Mouse (Mus musculus) hindbrain, embryonic 10.5 days (tissue): ENCODE measurements around the gene Ankrd40. TPM values are rescaled to one million over a fixed set of nuclear protein-coding genes. Genes with fewer than 3 reads are reported as not detected.

Source experiments
- DNase-seq: peaks from one replicate; pipeline ENCODE4 v3.0.0-alpha.2; 2017; ENCODE audit warnings: low spot score
- H3K27ac ChIP-seq: fragments of 300-500 bp; sonication (generic); 2 replicates; pipeline ENCODE4 v1.5.1; 2016; ENCODE audit warnings: mild to moderate bottlenecking, moderate library complexity
- H3K27me3 ChIP-seq: fragments of 300-500 bp; sonication (generic); 2 replicates; pipeline ENCODE4 v1.6.1; 2016; ENCODE audit warnings: mild to moderate bottlenecking; ENCODE audit not compliant: poor library complexity, insufficient read depth, severe bottlenecking
- H3K36me3 ChIP-seq: fragments of 300-500 bp; sonication (generic); 2 replicates; pipeline ENCODE4 v1.6.1; 2016; ENCODE audit warnings: mild to moderate bottlenecking, moderate library complexity
- H3K4me1 ChIP-seq: fragments of 300-500 bp; sonication (generic); replicated peaks from 2 replicates; pipeline ENCODE4 v1.6.1; 2016; ENCODE audit warnings: mild to moderate bottlenecking
- H3K4me3 ChIP-seq: fragments of 300-500 bp; sonication (generic); 2 replicates; pipeline ENCODE4 v1.5.1; 2016; ENCODE audit warnings: mild to moderate bottlenecking, moderate library complexity
- H3K9me3 ChIP-seq: fragments of 300-500 bp; sonication (generic); 2 replicates; pipeline ENCODE4 v1.6.1; 2016; ENCODE audit warnings: mild to moderate bottlenecking, moderate library complexity
- WGBS: fragments of 180-500 bp; shearing (Covaris S2); methylation state at CpG from one replicate; pipeline ENCODE4 v1.1.7; 2016; 5-methylcytosine and 5-hydroxymethylcytosine counted together
- polyA plus RNA-seq: library from polyadenylated mRNA; unstranded; fragments of >200 nt; fragmentation: Nextera tagmentation; extraction: Ambion mirVana; gene quantifications from 2 replicates; pipeline ENCODE4 v1.2.1, GENCODE M21; 2016

Gene Ankrd40
- polyA plus RNA-seq, 1 experiment from 2014 or later = 12.5 TPM

DNA sequence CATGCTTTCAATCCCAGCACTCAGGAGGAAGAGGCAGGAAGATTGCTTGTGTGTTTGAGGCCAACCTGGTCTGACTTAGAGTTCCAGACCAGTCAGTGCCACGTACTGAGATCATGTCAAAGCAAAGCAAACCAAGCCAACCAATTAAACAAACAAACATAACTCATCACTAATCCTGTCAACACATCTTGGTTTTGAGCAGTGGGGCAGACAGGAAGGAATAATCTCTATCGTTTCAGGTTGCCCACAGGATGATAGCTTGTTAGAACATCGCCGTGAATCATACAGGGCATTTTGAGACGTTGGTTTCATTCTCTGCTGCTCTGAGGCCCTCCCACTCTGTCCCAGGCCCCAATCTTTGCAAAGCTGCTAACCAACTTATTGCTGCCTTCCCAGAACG lies 42.2 kb downstream of the Ankrd40 start:
- H3K27ac ChIP-seq = no peak overlapping the region
- no peak overlapping the region for H3K4me3 ChIP-seq
- H3K9me3 ChIP-seq = peaks cover 5% of the 10 kb centered on the region; the same call in 1 of the 2 replicates
- peaks cover 20% of the 10 kb centered on the region for H3K4me1 ChIP-seq
- WGBS = 83% methylated on average over 6 of the region's 6 CpGs
- peaks cover 14% of the 10 kb centered on the region; the same call in 1 of the 2 replicates for H3K27me3 ChIP-seq
- no peaks in the 10 kb centered on the region for H3K36me3 ChIP-seq
- no peak for DNase-seq

DNA sequence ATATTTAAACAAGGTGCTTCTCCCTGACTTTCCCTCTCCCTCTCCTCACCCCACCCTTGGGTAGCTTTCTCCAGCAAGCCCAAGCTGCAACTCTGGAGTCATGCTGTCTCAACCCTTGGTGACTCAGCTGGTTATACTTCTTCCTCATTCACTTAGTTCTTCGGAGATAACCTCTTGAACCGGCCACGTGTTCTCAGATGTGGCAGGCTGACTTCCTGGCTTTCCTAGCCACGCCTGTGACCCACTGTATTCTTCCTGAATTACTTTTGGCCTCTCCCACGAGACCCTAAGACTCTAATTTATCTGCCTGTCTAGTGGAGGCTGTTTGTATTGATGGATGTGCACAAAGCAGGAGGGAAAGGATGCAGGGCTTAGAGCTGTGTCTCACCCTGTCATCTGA lies 43.0 kb downstream of the Ankrd40 start:
- Histone ChIP-seq H3K27ac (no peak overlapping the region), H3K9me3 (peaks cover 5% of the 10 kb centered on the region; the same call in 1 of the 2 replicates), H3K4me3 (no peak overlapping the region), H3K4me1 (peaks cover 19% of the 10 kb centered on the region), H3K27me3 (peaks cover 14% of the 10 kb centered on the region; the same call in 1 of the 2 replicates), H3K36me3 (no peaks in the 10 kb centered on the region)
- 44% methylated on average over 5 of the region's 5 CpGs for WGBS
- no peak for DNase-seq

DNA sequence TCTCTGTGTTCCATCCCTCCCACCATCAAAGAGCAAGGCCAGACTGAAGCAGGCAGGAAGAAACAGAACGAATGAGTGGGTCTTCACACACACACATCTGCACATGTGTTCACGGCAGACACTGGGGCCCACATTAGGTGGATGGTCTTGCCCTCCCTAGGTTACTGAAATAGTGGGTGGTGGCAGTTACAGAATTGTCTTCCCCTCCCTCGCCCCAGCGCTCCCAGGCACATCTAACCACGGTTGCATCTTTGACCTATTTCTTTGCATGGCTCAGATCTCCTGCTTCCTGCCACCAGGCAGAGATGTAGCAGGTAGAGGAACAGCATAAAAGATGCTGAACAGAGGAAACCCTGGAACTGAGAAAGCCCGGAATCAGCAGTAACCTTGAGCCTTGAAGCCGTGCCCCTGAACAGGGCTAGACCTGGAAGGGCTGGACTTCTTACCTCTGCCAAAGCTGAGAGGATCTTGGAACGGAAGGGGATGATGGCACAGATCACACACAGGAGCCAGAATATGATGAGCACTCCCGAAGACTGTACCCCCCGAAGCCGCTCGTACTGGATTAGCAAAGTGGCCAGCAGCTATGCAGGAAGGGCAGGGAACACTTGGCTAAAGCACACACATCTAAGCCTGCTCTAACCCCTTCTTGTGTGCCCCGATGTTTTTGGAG lies 46.6 kb downstream of the Ankrd40 start:
- Histone ChIP-seq H3K27ac (no peak overlapping the region), H3K9me3 (no peaks in the 10 kb centered on the region), H3K4me1 (peaks cover 30% of the 10 kb centered on the region), H3K27me3 (peaks cover 14% of the 10 kb centered on the region; the same call in 1 of the 2 replicates), H3K36me3 (no peaks in the 10 kb centered on the region), H3K4me3 (no peak overlapping the region)
- WGBS = 91% methylated on average over 13 of the region's 13 CpGs
- no peak for DNase-seq

DNA sequence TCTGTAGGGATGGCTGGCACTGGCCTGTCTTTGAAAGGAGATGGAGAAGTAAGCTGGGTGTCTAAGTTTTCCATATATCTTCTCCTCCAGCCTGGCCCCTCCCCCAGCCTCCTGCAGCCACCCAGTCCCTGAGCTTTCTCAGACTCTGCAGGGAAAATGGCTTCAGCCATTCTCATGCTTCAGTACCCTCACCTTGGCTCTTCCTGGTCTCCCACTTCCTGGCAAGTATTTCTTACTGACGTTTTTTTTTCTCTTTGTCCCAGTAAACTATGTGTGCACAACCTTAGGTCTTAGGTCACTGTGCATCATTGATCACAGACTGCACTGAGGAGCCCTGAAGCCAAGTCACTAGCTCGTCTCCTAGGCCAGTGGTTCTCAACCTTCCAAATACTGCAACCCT lies 51.3 kb downstream of the Ankrd40 start:
- Histone ChIP-seq H3K4me1 (peaks cover 13% of the 10 kb centered on the region), H3K27ac (no peak overlapping the region), H3K9me3 (no peaks in the 10 kb centered on the region), H3K4me3 (no peak overlapping the region), H3K36me3 (no peaks in the 10 kb centered on the region), H3K27me3 (0 out of 2 replicates have a peak, but pooled peaks cover 5% of the 10 kb centered on the region)
- 20% methylated on average over 2 of the region's 2 CpGs for WGBS
- no peak for DNase-seq

DNA sequence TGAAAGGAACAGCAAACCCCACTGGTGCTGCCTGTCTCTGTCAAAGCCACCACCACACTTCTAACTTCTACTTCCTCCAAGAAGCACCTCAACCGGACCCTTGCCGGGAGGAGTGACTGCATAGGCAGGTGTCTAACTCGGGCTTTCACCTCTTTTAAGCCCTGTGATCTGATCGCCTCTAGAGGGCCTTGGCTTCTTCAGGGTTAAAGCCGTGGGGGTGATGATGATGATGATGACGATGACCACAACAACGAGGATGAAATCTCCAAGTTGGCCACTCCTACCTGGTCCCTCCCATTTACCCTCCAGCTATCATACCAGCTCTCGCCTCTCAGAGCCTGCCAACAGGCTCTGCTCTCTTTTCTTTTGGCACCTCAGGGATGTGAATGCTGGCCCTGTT lies 51.9 kb downstream of the Ankrd40 start:
- no peaks in the 10 kb centered on the region for H3K36me3 ChIP-seq
- DNase-seq = no peak
- H3K4me1 ChIP-seq = peaks cover 13% of the 10 kb centered on the region
- 78% methylated on average over 8 of the region's 8 CpGs for WGBS
- H3K27ac ChIP-seq = no peak overlapping the region
- 0 out of 2 replicates have a peak, but pooled peaks cover 5% of the 10 kb centered on the region for H3K27me3 ChIP-seq
- no peaks in the 10 kb centered on the region for H3K9me3 ChIP-seq
- H3K4me3 ChIP-seq = no peak overlapping the region

DNA sequence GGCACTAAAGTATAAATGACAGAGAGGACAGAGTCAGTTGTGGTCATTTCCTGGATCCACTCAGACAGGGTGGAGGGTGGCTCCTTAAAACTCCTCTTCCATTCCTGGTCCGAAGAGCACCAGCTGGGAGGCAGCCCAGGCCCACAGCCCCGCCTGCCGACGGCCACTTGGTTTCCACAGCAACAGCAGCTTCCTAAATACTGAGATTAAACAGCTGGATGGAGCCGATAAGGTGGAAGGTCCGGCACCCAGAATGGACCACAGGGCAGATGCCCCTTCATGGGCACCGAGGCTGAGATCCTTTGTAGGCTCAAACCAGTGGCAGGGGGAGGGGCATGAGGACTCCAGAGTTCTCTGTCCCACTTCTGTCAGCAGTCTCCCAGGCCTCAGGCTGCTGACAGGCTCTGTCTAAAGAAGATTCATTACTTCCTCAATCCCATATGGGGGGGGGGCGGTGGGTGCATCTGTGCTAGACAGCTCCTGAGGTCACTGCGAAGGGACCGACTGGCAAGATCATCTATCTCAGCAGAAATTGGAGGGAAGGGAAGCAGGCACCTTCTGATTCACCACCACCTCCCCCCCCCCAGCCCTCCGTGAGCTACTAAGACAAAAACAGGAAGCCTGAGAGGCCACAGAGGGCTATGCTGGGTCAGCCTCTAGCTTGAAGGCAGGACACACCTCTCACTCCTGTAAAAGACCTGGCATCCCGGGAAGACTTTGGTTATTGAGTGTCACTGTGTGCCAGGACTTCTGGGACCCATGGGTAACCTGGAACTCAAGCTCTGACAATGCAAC lies 58.4 kb downstream of the Ankrd40 start:
- Histone ChIP-seq H3K4me1 (peaks cover 22% of the 10 kb centered on the region), H3K9me3 (no peaks in the 10 kb centered on the region)
- DNase-seq = peak; percentile 55

DNA sequence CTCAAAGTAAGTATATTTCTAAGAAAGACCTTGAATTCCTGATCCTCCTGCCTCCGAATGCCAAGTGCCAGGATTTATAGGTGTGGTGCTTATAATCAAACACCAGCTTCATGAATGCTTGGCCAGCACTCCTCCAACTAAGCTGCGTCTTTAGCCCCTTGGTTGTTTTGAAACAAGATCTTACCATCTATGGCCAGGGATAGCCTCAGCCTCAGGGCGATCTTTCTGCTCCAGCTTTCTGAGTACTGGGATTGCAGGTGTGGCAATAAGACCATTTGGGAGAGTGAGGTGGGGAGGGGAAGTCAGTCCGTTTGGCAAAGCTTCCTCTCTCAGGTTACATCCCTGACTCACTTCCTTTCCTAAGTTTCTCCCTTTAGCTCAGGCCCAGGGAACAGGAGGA lies 60.0 kb downstream of the Ankrd40 start:
- 77% methylated on average over 4 of the region's 4 CpGs for WGBS

More for the DNA sequence above, 58.4 kb downstream of the Ankrd40 start:
- no peaks in the 10 kb centered on the region for H3K36me3 ChIP-seq
- H3K27me3 ChIP-seq = peaks cover 16% of the 10 kb centered on the region; the same call in 1 of the 2 replicates
- H3K27ac ChIP-seq = peak overlapping the region; percentile 66
- WGBS = 28% methylated on average over 12 of the region's 12 CpGs
- H3K4me3 ChIP-seq = peak overlapping the region; percentile 26; the same call in 1 of the 2 replicates

DNA sequence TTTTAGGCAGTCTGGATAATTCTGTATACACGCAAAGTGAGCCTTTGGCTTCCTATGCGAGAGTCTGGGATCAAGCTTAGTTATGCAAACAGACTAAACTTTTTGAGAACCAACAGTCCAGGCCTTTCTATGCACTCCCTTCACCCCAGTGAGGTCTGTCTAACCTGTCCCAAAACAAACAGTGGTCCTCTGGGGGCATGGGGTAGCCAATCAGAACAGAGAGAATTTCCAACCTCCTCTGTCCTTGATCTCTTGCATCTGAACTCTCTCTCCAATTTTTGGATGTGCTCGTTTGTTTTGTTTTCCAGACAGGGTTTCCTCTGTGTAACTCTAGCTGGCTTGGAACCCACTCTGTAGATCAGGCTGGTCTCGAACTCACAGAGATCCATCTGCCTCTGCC lies 61.2 kb downstream of the Ankrd40 start:
- no peak overlapping the region for H3K27ac ChIP-seq
- H3K27me3 ChIP-seq = peaks cover 37% of the 10 kb centered on the region
- no peak overlapping the region for H3K4me3 ChIP-seq
- no peak for DNase-seq
- peaks cover 32% of the 10 kb centered on the region for H3K4me1 ChIP-seq
- H3K36me3 ChIP-seq = no peaks in the 10 kb centered on the region
- 81% methylated on average over 4 of the region's 4 CpGs for WGBS
- no peaks in the 10 kb centered on the region for H3K9me3 ChIP-seq

More for the DNA sequence above, 60.0 kb downstream of the Ankrd40 start:
- Histone ChIP-seq H3K27ac (no peak overlapping the region), H3K4me1 (peaks cover 30% of the 10 kb centered on the region), H3K27me3 (peaks cover 32% of the 10 kb centered on the region), H3K36me3 (no peaks in the 10 kb centered on the region), H3K9me3 (no peaks in the 10 kb centered on the region), H3K4me3 (no peak overlapping the region)
- no peak for DNase-seq

DNA sequence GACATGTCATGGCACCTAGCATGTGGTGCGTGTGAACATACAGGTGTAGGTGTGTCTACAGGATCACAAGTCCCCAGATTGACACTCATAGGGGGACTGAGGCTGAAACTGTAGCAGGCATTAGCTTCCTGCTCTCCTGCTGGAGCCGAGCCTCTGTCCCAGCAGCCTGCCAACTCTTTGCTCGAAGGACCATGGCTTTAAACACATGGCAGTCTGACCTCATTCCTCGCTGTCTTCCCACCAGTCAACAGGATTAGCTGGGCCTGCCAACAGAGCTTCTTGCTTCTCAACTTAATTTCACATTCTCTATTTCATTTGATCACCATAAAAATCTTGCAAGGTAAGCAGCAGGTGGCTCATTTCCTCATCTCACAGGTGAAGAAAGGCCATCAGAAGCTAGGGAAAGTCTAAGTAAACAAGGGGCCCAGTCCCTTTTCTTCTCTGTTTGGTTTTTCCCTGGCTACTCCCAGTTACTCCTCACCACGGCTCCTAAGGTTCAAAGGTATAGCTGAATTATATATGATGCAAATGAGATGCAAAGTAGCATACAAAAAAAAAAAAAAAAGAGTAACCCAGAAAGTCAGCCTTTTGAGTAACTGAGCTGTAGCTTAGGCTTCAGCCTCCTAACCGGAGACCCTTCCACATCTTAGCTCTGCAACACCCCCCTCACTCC lies 62.1 kb downstream of the Ankrd40 start:
- no peaks in the 10 kb centered on the region for H3K36me3 ChIP-seq
- no peak overlapping the region for H3K4me3 ChIP-seq
- no peaks in the 10 kb centered on the region for H3K9me3 ChIP-seq
- H3K27me3 ChIP-seq = peaks cover 43% of the 10 kb centered on the region
- no peak overlapping the region for H3K27ac ChIP-seq
- 78% methylated on average over 6 of the region's 6 CpGs for WGBS
- no peak for DNase-seq
- H3K4me1 ChIP-seq = peaks cover 31% of the 10 kb centered on the region

DNA sequence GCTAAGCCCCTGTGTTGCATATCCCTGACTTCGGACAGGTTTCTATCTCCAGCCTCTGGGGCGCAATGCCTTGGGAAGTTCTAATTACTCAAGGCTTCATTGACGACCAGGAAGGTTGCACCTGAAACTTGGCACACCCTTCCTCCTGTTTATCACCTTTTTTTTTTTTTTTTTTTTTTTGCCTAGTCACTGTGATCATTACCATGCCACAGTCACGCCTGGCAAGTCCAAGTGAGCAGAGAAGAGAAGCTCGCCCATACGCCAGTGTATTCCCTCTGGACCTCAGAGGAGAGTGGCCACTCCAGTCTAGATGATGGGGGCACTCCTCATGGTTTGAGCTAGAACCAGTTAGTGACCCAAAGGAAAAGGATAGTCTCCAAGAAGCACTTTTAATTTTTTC lies 63.0 kb downstream of the Ankrd40 start:
- no peaks in the 10 kb centered on the region for H3K9me3 ChIP-seq
- H3K27ac ChIP-seq = no peak overlapping the region
- peaks cover 43% of the 10 kb centered on the region for H3K27me3 ChIP-seq
- no peak for DNase-seq
- H3K36me3 ChIP-seq = no peaks in the 10 kb centered on the region
- WGBS = 89% methylated on average over 6 of the region's 6 CpGs
- H3K4me1 ChIP-seq = peaks cover 22% of the 10 kb centered on the region
- no peak overlapping the region for H3K4me3 ChIP-seq
